In genomic region chr13:108041358-108041757, GRCm38 (mm10) we compare ENCODE assay signal across 7 mouse cellular contexts. TPM values are rescaled to one million over a fixed set of nuclear protein-coding genes. Genes with fewer than 3 reads are reported as not detected.
DNase-seq lines count a peak whose midpoint lies in the region; ATAC-seq and TF ChIP-seq lines count a peak whose summit lies in the region.

No protein-coding gene starts in this region.

- intact Hi-C loops in left cerebral cortex, postnatal 14 days (cut with DNase I) = loop anchor here (5.0 to 10.0 kb wide), 4 partner anchors 64 to 717 kb away; no protein-coding TSS in a partner anchor

- H3K4me1 ChIP-seq in intestine, embryonic 15.5 days (replicated peaks) = peaks cover 4% of the 10 kb centered on the region
- peaks cover 26% of the 10 kb centered on the region for H3K4me1 ChIP-seq in midbrain, embryonic 14.5 days (ENCODE audit: control insufficient read depth, insufficient read depth, low read length)
- peaks cover 4% of the 10 kb centered on the region; the same call in 1 of the 2 replicates for H3K4me1 ChIP-seq in spleen, adult 2 months (ENCODE audit: control insufficient read depth, insufficient read depth, insufficient read length)

- no peak for TF ChIP-seq POLR2A in spleen, adult 2 months (IDR thresholded peaks at IDR 0.05; ENCODE audit: low read depth, low read length)

- H3K27me3 ChIP-seq in intestine, embryonic 15.5 days (replicated peaks) = no peaks in the 10 kb centered on the region
- H3K27me3 ChIP-seq in midbrain, embryonic 14.5 days (ENCODE audit: control insufficient read depth, insufficient read depth, low read length) = no peaks in the 10 kb centered on the region; the same call in 1 of the 2 replicates
- no peaks in the 10 kb centered on the region for H3K27me3 ChIP-seq in spleen, adult 2 months (ENCODE audit: control insufficient read depth, insufficient read depth, low read length)

- H3K9ac ChIP-seq in intestine, embryonic 15.5 days = no peak overlapping the region
- H3K9ac ChIP-seq in midbrain, embryonic 14.5 days (replicated peaks; ENCODE audit: low read length) = no peak overlapping the region

- peak; percentile 76; the same call in 1 of the 2 replicates for TF ChIP-seq CTCF in spleen, adult 2 months (IDR thresholded peaks at IDR 0.05; ENCODE audit: extremely low read depth, insufficient read depth, insufficient read length, insufficient replicate concordance)

- 4% methylated on average over 7 of the region's 7 CpGs for WGBS in intestine, embryonic 15.5 days
- WGBS in midbrain, embryonic 14.5 days = 2% methylated on average over 7 of the region's 7 CpGs
- 2% methylated on average over 7 of the region's 7 CpGs for WGBS in spleen, adult 2 months

- H3K9me3 ChIP-seq in intestine, embryonic 15.5 days = no peaks in the 10 kb centered on the region
- no peaks in the 10 kb centered on the region for H3K9me3 ChIP-seq in midbrain, embryonic 14.5 days (ENCODE audit: control insufficient read depth, low read length)

- H3K27ac ChIP-seq in intestine, embryonic 15.5 days = no peak overlapping the region
- no peak overlapping the region for H3K27ac ChIP-seq in midbrain, embryonic 14.5 days (replicated peaks; ENCODE audit: low read depth, low read length)
- H3K27ac ChIP-seq in spleen, adult 2 months (ENCODE audit: insufficient read depth, low read length) = no peak overlapping the region

- 0 out of 2 replicates have a peak overlapping the region, but pooled peaks have one; percentile 22 for H3K4me2 ChIP-seq in intestine, embryonic 15.5 days (replicated peaks)
- peak overlapping the region; percentile 13; the same call in 1 of the 2 replicates for H3K4me2 ChIP-seq in midbrain, embryonic 14.5 days (ENCODE audit: low read length)

- peak; percentile 57 for ATAC-seq in intestine, embryonic 15.5 days
- peak; percentile 35; the same call in 1 of the 2 replicates for ATAC-seq in midbrain, embryonic 14.5 days (ENCODE audit: low FRiP score, low TSS enrichment)

- DNase-seq in ZHBTc4 (ENCODE audit: low read depth, low spot score) = peak; percentile 64
- peak; percentile 43 for DNase-seq in cerebellum, adult 8-10 months
- peak; percentile 61 to 75 for DNase-seq in frontal cortex, postnatal 36 days (ENCODE audit: low spot score in 2 of 2)
- peak; percentile 64 to 80 for DNase-seq in left cerebral cortex, postnatal 14 days (ENCODE audit: low spot score in 2 of 2)
- peak; percentile 87 for DNase-seq in midbrain, embryonic 14.5 days
- DNase-seq in spleen, adult 2 months (ENCODE audit: low read depth in 1 of 2, low spot score in 2 of 2) = peak; percentile 66 to 77

- H3K36me3 ChIP-seq in intestine, embryonic 15.5 days = no peaks in the 10 kb centered on the region
- no peaks in the 10 kb centered on the region for H3K36me3 ChIP-seq in midbrain, embryonic 14.5 days (ENCODE audit: control insufficient read depth, insufficient read depth, low read length)
- no peaks in the 10 kb centered on the region; the same call in 1 of the 2 replicates for H3K36me3 ChIP-seq in spleen, adult 2 months (ENCODE audit: control insufficient read depth, insufficient read depth, low read length)

- H3K4me3 ChIP-seq in intestine, embryonic 15.5 days (replicated peaks) = no peak overlapping the region
- H3K4me3 ChIP-seq in midbrain, embryonic 14.5 days (replicated peaks; ENCODE audit: low read depth, low read length) = no peak overlapping the region
- no peak overlapping the region for H3K4me3 ChIP-seq in spleen, adult 2 months (ENCODE audit: extremely low read depth, insufficient read depth, insufficient read length)

RNA-seq across cellular contexts. Expression of gene Smim15, which starts 2.9 kb away (rescaled TPM):
- 48.4 and 53.2 TPM in 2 replicates for polyA plus RNA-seq in intestine, embryonic 15.5 days (2015; fragmentation: Nextera tagmentation; extraction: Ambion mirVana)
- total RNA-seq in left cerebral cortex, postnatal 14 days (2021) = 10 to 100 TPM; 40.2 to 41.4 TPM
- polyA plus RNA-seq in midbrain, embryonic 14.5 days (2014; fragmentation: Nextera tagmentation; extraction: Ambion mirVana) = 34.4 and 37.9 TPM in 2 replicates
- polyA plus RNA-seq in spleen, adult 2 months (2012; rRNA removed) = 3.8 and 4.3 TPM in 2 replicates
